Mouse (Mus musculus) forebrain, embryonic 14.5 days (tissue): ENCODE data around the gene Arl14. TPM values are rescaled to one million over a fixed set of nuclear protein-coding genes. Genes with fewer than 3 reads are reported as not detected.
A peak's percentile ranks its signal among the peaks of the same experiment; 100 is the strongest.

Source experiments
- ATAC-seq: fragments of 200-750 bp; cut with Nextera tagmentation; 2 replicates; pipeline ENCODE4 v1.8.0; 2017; ENCODE audit warnings: mild to moderate bottlenecking, moderate library complexity
- DNase-seq: peaks from one replicate; pipeline ENCODE4 v3.0.0-alpha.2; 2015; ENCODE audit warnings: low spot score
- H3K27ac ChIP-seq: fragments of 300-500 bp; sonication (generic); 2 replicates; pipeline ENCODE4 v1.5.1; 2014; ENCODE audit warnings: low read depth, mild to moderate bottlenecking, control low read depth, low read length, moderate library complexity
- H3K27me3 ChIP-seq: fragments of 300-500 bp; sonication (generic); replicated peaks from 2 replicates; pipeline ENCODE4 v1.6.1; 2014; ENCODE audit warnings: low read length, control low read depth, mixed read lengths; ENCODE audit not compliant: control insufficient read depth, insufficient read depth
- H3K36me3 ChIP-seq: fragments of 300-500 bp; sonication (generic); 2 replicates; pipeline ENCODE4 v1.6.1; 2014; ENCODE audit warnings: low read length, control low read depth; ENCODE audit not compliant: control insufficient read depth, insufficient read depth
- H3K4me1 ChIP-seq: fragments of 300-500 bp; sonication (generic); 2 replicates; pipeline ENCODE4 v1.6.1; 2014; ENCODE audit warnings: antibody characterized with exemption, low read length, control low read depth; ENCODE audit not compliant: control insufficient read depth, insufficient read depth
- H3K4me2 ChIP-seq: fragments of 300-500 bp; sonication (generic); 2 replicates; pipeline ENCODE4 v1.6.1; 2014; ENCODE audit warnings: mild to moderate bottlenecking, control low read depth, low read length
- H3K4me3 ChIP-seq: fragments of 300-500 bp; sonication (generic); 2 replicates; pipeline ENCODE4 v1.5.1; 2014; ENCODE audit warnings: low read depth, low read length, control low read depth
- H3K9ac ChIP-seq: fragments of 300-500 bp; sonication (generic); 2 replicates; pipeline ENCODE4 v1.6.1; 2014; ENCODE audit warnings: mild to moderate bottlenecking, low read length, control low read depth, moderate library complexity
- H3K9me3 ChIP-seq: fragments of 300-500 bp; sonication (generic); replicated peaks from 2 replicates; pipeline ENCODE4 v1.6.1; 2016; ENCODE audit warnings: low read length, control low read depth, mixed read lengths; ENCODE audit not compliant: control insufficient read depth
- WGBS: fragments of 180-500 bp; shearing (Covaris S2); extraction: QIAGEN DNeasy Blood & Tissue Kit; methylation state at CpG from one replicate; pipeline ENCODE4 v1.1.7; 2014; 5-methylcytosine and 5-hydroxymethylcytosine counted together
- polyA plus RNA-seq: library from polyadenylated mRNA; unstranded; fragments of >200 nt; fragmentation: Nextera tagmentation; extraction: Ambion mirVana; gene quantifications from 2 replicates; pipeline ENCODE4 v1.2.1, GENCODE M21; 2014

The Arl14 gene
- polyA plus RNA-seq, 1 experiment from 2014 or later: not detected

DNA sequence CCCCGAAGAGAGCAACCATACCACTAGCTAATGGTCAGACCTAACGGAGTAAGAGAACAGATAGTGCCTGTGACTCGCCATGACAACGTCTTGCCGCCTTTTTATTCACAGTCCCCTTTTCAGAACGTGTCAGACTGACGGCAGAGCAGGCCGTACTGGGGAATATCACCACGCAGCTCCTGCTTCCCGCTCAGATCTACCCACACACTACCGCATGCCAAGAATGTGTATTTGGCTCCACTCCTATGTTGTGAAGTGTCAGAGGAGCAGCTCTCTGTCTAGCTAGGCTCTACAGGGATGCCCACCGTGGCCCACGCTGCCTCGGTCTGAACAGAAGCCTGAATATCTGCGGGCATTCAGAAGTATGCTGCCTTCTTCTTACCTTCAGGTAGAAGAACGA lies 35.6 kb upstream of the Arl14 start:
- ATAC-seq (peak; percentile 52; the same call in 1 of the 2 replicates), DNase-seq (peak; percentile 42)
- Histone ChIP-seq H3K27ac (no peak overlapping the region), H3K9me3 (no peaks in the 10 kb centered on the region), H3K27me3 (no peaks in the 10 kb centered on the region), H3K4me3 (no peak overlapping the region), H3K9ac (no peak overlapping the region), H3K4me2 (no peak overlapping the region), H3K4me1 (no peaks in the 10 kb centered on the region), H3K36me3 (no peaks in the 10 kb centered on the region)
- 61% methylated on average over 16 of the region's 16 CpGs for WGBS

DNA sequence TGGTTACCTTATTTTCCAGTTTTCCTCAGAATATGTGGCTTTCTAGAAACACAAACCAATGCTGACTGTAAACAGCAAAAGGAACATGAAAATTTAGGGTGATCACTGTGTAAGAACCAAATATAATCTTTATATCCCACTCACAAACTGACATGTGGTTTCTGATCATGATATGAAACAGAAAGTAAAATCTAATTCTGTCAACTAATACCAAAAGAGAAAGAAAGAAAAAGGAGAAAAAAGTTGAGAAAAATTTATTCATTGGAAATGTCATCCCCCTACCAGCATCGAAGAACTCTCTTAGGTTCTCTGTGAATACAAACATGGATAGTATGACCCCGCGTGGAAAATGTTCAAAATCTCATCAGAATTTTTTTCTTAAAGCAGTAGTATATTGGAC lies 29.2 kb upstream of the Arl14 start:
- no peaks in the 10 kb centered on the region for H3K4me1 ChIP-seq
- H3K4me2 ChIP-seq: no peak overlapping the region
- H3K4me3 ChIP-seq: no peak overlapping the region
- H3K36me3 ChIP-seq: no peaks in the 10 kb centered on the region
- 95% methylated on average over 3 of the region's 3 CpGs for WGBS
- H3K9me3 ChIP-seq: no peaks in the 10 kb centered on the region
- H3K9ac ChIP-seq: no peak overlapping the region
- ATAC-seq (no peak), DNase-seq (no peak)
- no peak overlapping the region for H3K27ac ChIP-seq
- H3K27me3 ChIP-seq: no peaks in the 10 kb centered on the region

GRCm38 (mm10) chr3:69194496-69194895 lies 27.7 kb upstream of the Arl14 start:
- WGBS: 64% methylated on average over 9 of the region's 9 CpGs
- ATAC-seq: no peak
- no peaks in the 10 kb centered on the region for H3K4me1 ChIP-seq
- no peak for DNase-seq
- no peaks in the 10 kb centered on the region for H3K9me3 ChIP-seq
- no peak overlapping the region for H3K4me3 ChIP-seq
- no peaks in the 10 kb centered on the region for H3K27me3 ChIP-seq
- H3K27ac ChIP-seq: no peak overlapping the region
- no peak overlapping the region for H3K9ac ChIP-seq
- H3K36me3 ChIP-seq: no peaks in the 10 kb centered on the region
- H3K4me2 ChIP-seq: no peak overlapping the region

DNA sequence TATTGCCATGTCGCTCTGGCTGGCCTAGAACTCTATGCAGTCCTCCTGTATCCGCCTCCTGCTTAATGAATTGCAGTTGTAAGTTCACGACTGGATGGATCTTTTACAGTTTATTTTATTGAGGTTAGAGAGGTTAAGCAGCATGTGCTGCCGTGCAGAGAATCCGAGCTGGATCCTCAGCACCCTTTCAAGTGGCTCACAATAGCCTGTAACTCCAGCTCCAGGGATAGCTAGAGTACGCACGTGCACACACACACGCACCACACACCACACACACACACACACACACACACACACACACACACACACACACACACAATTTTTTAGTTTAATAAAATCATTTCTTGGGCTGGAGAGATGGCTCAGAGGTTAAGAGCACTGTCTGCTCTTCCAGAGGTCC lies 27.0 kb upstream of the Arl14 start:
- Histone ChIP-seq H3K4me2 (no peak overlapping the region), H3K27ac (no peak overlapping the region), H3K27me3 (no peaks in the 10 kb centered on the region), H3K9ac (no peak overlapping the region), H3K9me3 (no peaks in the 10 kb centered on the region), H3K36me3 (no peaks in the 10 kb centered on the region), H3K4me1 (no peaks in the 10 kb centered on the region), H3K4me3 (no peak overlapping the region)
- ATAC-seq (no peak), DNase-seq (no peak)
- WGBS: 59% methylated on average over 8 of the region's 8 CpGs

GRCm38 (mm10) chr3:69198098-69198497 lies 24.1 kb upstream of the Arl14 start:
- H3K4me2 ChIP-seq: no peak overlapping the region
- H3K9ac ChIP-seq: no peak overlapping the region
- no peak for ATAC-seq
- H3K36me3 ChIP-seq: no peaks in the 10 kb centered on the region
- no peaks in the 10 kb centered on the region for H3K9me3 ChIP-seq
- WGBS: 59% methylated on average over 2 of the region's 2 CpGs
- H3K27ac ChIP-seq: no peak overlapping the region
- H3K4me3 ChIP-seq: no peak overlapping the region
- no peaks in the 10 kb centered on the region for H3K4me1 ChIP-seq
- no peaks in the 10 kb centered on the region for H3K27me3 ChIP-seq
- DNase-seq: no peak

GRCm38 (mm10) chr3:69200251-69200650 lies 22.0 kb upstream of the Arl14 start:
- H3K36me3 ChIP-seq: no peaks in the 10 kb centered on the region
- DNase-seq (no peak), ATAC-seq (no peak)
- H3K4me2 ChIP-seq: no peak overlapping the region
- no peaks in the 10 kb centered on the region for H3K9me3 ChIP-seq
- no peak overlapping the region for H3K27ac ChIP-seq
- no peak overlapping the region for H3K4me3 ChIP-seq
- WGBS: 72% methylated on average over 1 of the region's 1 CpGs
- no peaks in the 10 kb centered on the region for H3K27me3 ChIP-seq
- H3K4me1 ChIP-seq: no peaks in the 10 kb centered on the region
- H3K9ac ChIP-seq: no peak overlapping the region

DNA sequence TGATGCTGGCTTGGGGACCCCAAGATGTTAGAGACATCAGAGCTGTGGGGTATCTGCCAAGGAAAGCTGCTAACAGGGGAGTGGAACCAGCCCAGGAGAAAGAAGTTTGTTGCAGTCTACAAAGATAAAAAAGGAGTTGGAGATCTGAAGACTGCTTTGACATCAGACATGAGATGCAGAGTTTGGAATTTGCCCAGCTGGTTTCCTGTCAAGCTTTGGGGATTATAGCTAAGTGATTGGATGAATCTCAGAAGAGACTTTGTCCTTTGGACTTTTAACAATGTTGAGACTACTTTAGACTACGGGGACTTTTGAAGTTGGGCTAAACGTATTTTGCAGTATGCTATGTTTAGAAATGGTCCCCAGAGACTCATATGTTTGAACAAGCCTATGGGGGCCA lies 21.0 kb upstream of the Arl14 start:
- WGBS: 87% methylated on average over 2 of the region's 2 CpGs
- DNase-seq: no peak
- no peak for ATAC-seq
- H3K9me3 ChIP-seq: no peaks in the 10 kb centered on the region
- H3K9ac ChIP-seq: no peak overlapping the region
- no peaks in the 10 kb centered on the region for H3K36me3 ChIP-seq
- no peak overlapping the region for H3K4me2 ChIP-seq
- H3K4me3 ChIP-seq: no peak overlapping the region
- H3K27ac ChIP-seq: no peak overlapping the region
- no peaks in the 10 kb centered on the region for H3K27me3 ChIP-seq
- no peaks in the 10 kb centered on the region for H3K4me1 ChIP-seq

GRCm38 (mm10) chr3:69202876-69203275 lies 19.3 kb upstream of the Arl14 start:
- whole genome bisulfite sequencing: 76% methylated on average over 4 of the region's 4 CpGs
- Histone ChIP-seq H3K4me1 (no peaks in the 10 kb centered on the region), H3K9ac (no peak overlapping the region), H3K36me3 (no peaks in the 10 kb centered on the region), H3K4me2 (no peak overlapping the region), H3K27ac (no peak overlapping the region), H3K9me3 (no peaks in the 10 kb centered on the region), H3K4me3 (no peak overlapping the region), H3K27me3 (no peaks in the 10 kb centered on the region)
- ATAC-seq: no peak
- no peak for DNase-seq

DNA sequence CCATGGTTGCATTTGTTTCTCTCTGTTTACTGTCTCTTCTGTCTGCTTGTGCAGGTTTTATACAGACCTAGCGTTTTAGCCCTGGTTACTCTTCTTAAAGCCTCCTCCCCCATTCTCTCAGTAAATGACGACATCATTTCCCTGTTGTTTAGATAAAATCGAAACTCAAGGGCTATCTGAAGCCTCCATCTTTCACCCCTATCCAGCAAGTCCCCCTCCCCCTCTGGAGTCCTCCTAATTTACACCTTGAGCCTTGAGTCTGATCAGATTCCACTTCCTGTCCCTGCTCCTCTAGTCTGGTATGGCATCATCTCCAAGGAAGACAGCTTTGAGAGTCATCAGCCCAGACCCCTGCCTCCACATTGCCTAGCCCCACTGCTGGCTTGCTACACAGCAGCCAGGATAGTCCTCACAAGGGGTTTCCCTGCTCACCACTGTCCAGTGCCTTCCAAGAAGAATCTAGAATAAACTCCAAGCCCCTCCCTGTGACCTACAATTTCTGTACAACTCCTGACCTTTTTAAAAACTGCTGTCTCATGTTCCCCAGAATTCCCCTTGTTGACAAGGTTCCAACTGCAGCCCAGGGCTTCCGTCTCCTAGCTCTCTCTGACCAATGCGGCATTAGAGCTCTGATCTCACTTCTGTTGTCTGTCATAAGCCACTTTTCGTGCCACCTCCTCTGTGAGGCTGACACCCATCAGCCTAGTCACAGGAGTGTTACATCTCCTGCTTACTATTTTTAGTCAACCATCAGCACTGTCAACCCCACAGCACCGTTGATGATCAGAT lies 16.8 kb upstream of the Arl14 start:
- no peak overlapping the region for H3K9ac ChIP-seq
- WGBS: 77% methylated on average over 7 of the region's 7 CpGs
- ATAC-seq (no peak), DNase-seq (no peak)
- no peak overlapping the region for H3K27ac ChIP-seq
- H3K4me3 ChIP-seq: no peak overlapping the region
- H3K4me2 ChIP-seq: no peak overlapping the region
- H3K4me1 ChIP-seq: no peaks in the 10 kb centered on the region
- no peaks in the 10 kb centered on the region for H3K27me3 ChIP-seq
- no peaks in the 10 kb centered on the region for H3K9me3 ChIP-seq
- no peaks in the 10 kb centered on the region for H3K36me3 ChIP-seq
